Mouse (Mus musculus): Measurements from ENCODE around the gene Lin7c.

- no peak for TF ChIP-seq POLR2A (IDR thresholded peaks at IDR 0.05; ENCODE audit: low read depth, low read length)
- TF ChIP-seq CTCF (conservative IDR thresholded peaks at IDR 0.05; ENCODE audit: insufficient read depth, insufficient read length, low read depth, low read length): peak; percentile 38; the same call in 1 of the 2 replicates
Observed at GRCm38 (mm10) chr2:109930771-109931170, 40.1 kb downstream of the Lin7c start.

All from kidney, adult 2 months (tissue).